ENCODE assay signal across 8 mouse cellular contexts in genomic region chr9:7836905-7837805, GRCm38 (mm10). TPM values are rescaled to one million over a fixed set of nuclear protein-coding genes. Genes with fewer than 3 reads are reported as not detected.
DNase-seq lines count a peak whose midpoint lies in the region; ATAC-seq lines count a peak whose summit lies in the region.

Birc2 (minus strand) TSS chr9:7837064.

- peaks cover 22% of the 10 kb centered on the region for H3K36me3 ChIP-seq in heart, embryonic 13.5 days
- H3K36me3 ChIP-seq in liver, embryonic 12.5 days = peaks cover 25% of the 10 kb centered on the region
- 0 out of 2 replicates have a peak, but pooled peaks cover 7% of the 10 kb centered on the region for H3K36me3 ChIP-seq in stomach, embryonic 15.5 days

- H3K9me3 ChIP-seq in heart, embryonic 13.5 days = no peaks in the 10 kb centered on the region
- H3K9me3 ChIP-seq in liver, embryonic 12.5 days (replicated peaks) = no peaks in the 10 kb centered on the region
- H3K9me3 ChIP-seq in stomach, embryonic 15.5 days = no peaks in the 10 kb centered on the region

- WGBS in heart, embryonic 13.5 days = under 1% methylated on average over 63 of the region's 68 CpGs
- WGBS in liver, embryonic 12.5 days (ENCODE audit: insufficient replicate concordance) = under 1% methylated on average over 68 of the region's 68 CpGs
- WGBS in stomach, embryonic 15.5 days = under 1% methylated on average over 68 of the region's 68 CpGs

- peak within 1 kb of the TSS; percentile 95 for H3K9ac ChIP-seq in heart, embryonic 13.5 days
- peak within 1 kb of the TSS; percentile 90 for H3K9ac ChIP-seq in liver, embryonic 12.5 days
- H3K9ac ChIP-seq in stomach, embryonic 15.5 days = peak within 1 kb of the TSS; percentile 73

- H3K27ac ChIP-seq in brown adipose tissue, adult 24 weeks (replicated peaks; ENCODE audit: low read depth, low read length) = peak within 1 kb of the TSS; percentile 92
- H3K27ac ChIP-seq in heart, embryonic 13.5 days (replicated peaks) = peak within 1 kb of the TSS; percentile 99
- H3K27ac ChIP-seq in liver, embryonic 12.5 days = peak within 1 kb of the TSS; percentile 99
- peak within 1 kb of the TSS; percentile 98 for H3K27ac ChIP-seq in stomach, embryonic 15.5 days

- ATAC-seq in heart, embryonic 13.5 days (ENCODE audit: extremely low read depth, insufficient number of reproducible peaks, low FRiP score, low TSS enrichment) = peak; percentile 97
- peak; percentile 98 for ATAC-seq in liver, embryonic 12.5 days
- ATAC-seq in stomach, embryonic 15.5 days (ENCODE audit: insufficient read depth, low FRiP score, low read depth) = peak; percentile 98

- peaks cover 13% of the 10 kb centered on the region for H3K4me1 ChIP-seq in brown adipose tissue, adult 24 weeks (ENCODE audit: control insufficient read depth, insufficient read depth, insufficient read length, low read length)
- peaks cover 38% of the 10 kb centered on the region for H3K4me1 ChIP-seq in heart, embryonic 13.5 days
- peaks cover 31% of the 10 kb centered on the region for H3K4me1 ChIP-seq in liver, embryonic 12.5 days
- H3K4me1 ChIP-seq in stomach, embryonic 15.5 days = peaks cover 9% of the 10 kb centered on the region; the same call in 1 of the 2 replicates

- no peaks in the 10 kb centered on the region for H3K27me3 ChIP-seq in heart, embryonic 13.5 days (replicated peaks)
- no peaks in the 10 kb centered on the region for H3K27me3 ChIP-seq in liver, embryonic 12.5 days (replicated peaks)
- H3K27me3 ChIP-seq in stomach, embryonic 15.5 days (replicated peaks) = no peaks in the 10 kb centered on the region

- peak; percentile 98 for DNase-seq in CD4-positive, CD25-positive, alpha-beta regulatory T cell, adult 2 months (ENCODE audit: low read depth, low spot score)
- DNase-seq in fat pad, adult 2 months (ENCODE audit: extremely low read depth, low read depth, low spot score) = peak; percentile 52
- DNase-seq in kidney, postnatal 10 days = peak; percentile 98
- peak; percentile 96 for DNase-seq in natural killer cell, adult 2 months (ENCODE audit: low spot score in 2 of 2)

- peak within 1 kb of the TSS; percentile 85 for H3K4me3 ChIP-seq in brown adipose tissue, adult 24 weeks (ENCODE audit: insufficient read depth, low read depth, low read length)
- H3K4me3 ChIP-seq in heart, embryonic 13.5 days = peak within 1 kb of the TSS; percentile 72
- H3K4me3 ChIP-seq in liver, embryonic 12.5 days = peak within 1 kb of the TSS; percentile 76
- H3K4me3 ChIP-seq in stomach, embryonic 15.5 days (replicated peaks) = peak within 1 kb of the TSS; percentile 66

- peak within 1 kb of the TSS; percentile 78 for H3K4me2 ChIP-seq in heart, embryonic 13.5 days
- peak within 1 kb of the TSS; percentile 86 for H3K4me2 ChIP-seq in liver, embryonic 12.5 days
- peak within 1 kb of the TSS; percentile 54 for H3K4me2 ChIP-seq in stomach, embryonic 15.5 days

RNA-seq across cellular contexts. Expression of gene Birc2, which starts in this region (rescaled TPM):
- 10.1 and 19.7 TPM in 2 replicates for polyA plus RNA-seq in brown adipose tissue, adult 24 weeks (2012; ENCODE audit: insufficient read depth, insufficient read length, missing spikeins)
- 21.6 and 22.7 TPM in 2 replicates for polyA plus RNA-seq in heart, embryonic 13.5 days (2015; fragmentation: Nextera tagmentation; extraction: Ambion mirVana)
- 15.0 and 15.6 TPM in 2 replicates for polyA plus RNA-seq in liver, embryonic 12.5 days (2016; fragmentation: Nextera tagmentation; extraction: Ambion mirVana)
- 34.8 and 35.6 TPM in 2 replicates for polyA plus RNA-seq in stomach, embryonic 15.5 days (2015; fragmentation: Nextera tagmentation; extraction: Ambion mirVana)

Comparison
In these comparisons a context has a peak if more than half of its experiments do, and no peak if none do; other contexts are left out.
1. Peak in every context shown above with its lines: DNase-seq, ATAC-seq, H3K4me3 ChIP-seq and H3K27ac ChIP-seq.